Mouse (Mus musculus) intestine, embryonic 15.5 days (tissue): Measurements from ENCODE around the gene Zfp605. TPM values are rescaled to one million over a fixed set of nuclear protein-coding genes. Genes with fewer than 3 reads are reported as not detected.

Source experiments
- ATAC-seq: fragments of 200-750 bp; cut with Nextera tagmentation; 2 replicates; pipeline ENCODE4 v1.8.0; 2017; ENCODE audit warnings: moderate TSS enrichment, moderate library complexity
- H3K27ac ChIP-seq: fragments of 300-500 bp; sonication (generic); 2 replicates; pipeline ENCODE4 v1.5.1; 2015; ENCODE audit warnings: mild to moderate bottlenecking, inconsistent platforms
- H3K27me3 ChIP-seq: fragments of 300-500 bp; sonication (generic); replicated peaks from 2 replicates; pipeline ENCODE4 v1.6.1; 2015; ENCODE audit warnings: inconsistent platforms
- H3K36me3 ChIP-seq: fragments of 300-500 bp; sonication (generic); 2 replicates; pipeline ENCODE4 v1.6.1; 2015; ENCODE audit warnings: inconsistent platforms
- H3K4me1 ChIP-seq: fragments of 300-500 bp; sonication (generic); replicated peaks from 2 replicates; pipeline ENCODE4 v1.6.1; 2015; ENCODE audit warnings: inconsistent platforms
- H3K4me2 ChIP-seq: fragments of 300-500 bp; sonication (generic); replicated peaks from 2 replicates; pipeline ENCODE4 v1.6.1; 2015; ENCODE audit warnings: mild to moderate bottlenecking, inconsistent platforms
- H3K4me3 ChIP-seq: fragments of 300-500 bp; sonication (generic); replicated peaks from 2 replicates; pipeline ENCODE4 v1.5.1; 2015; ENCODE audit warnings: inconsistent platforms
- H3K9ac ChIP-seq: fragments of 300-500 bp; sonication (generic); 2 replicates; pipeline ENCODE4 v1.6.1; 2015; ENCODE audit warnings: inconsistent platforms
- H3K9me3 ChIP-seq: fragments of 300-500 bp; sonication (generic); 2 replicates; pipeline ENCODE4 v1.6.1; 2016; ENCODE audit warnings: inconsistent platforms
- WGBS: fragments of 180-500 bp; shearing (Covaris S2); methylation state at CpG from one replicate; pipeline ENCODE4 v1.1.7; 2015; 5-methylcytosine and 5-hydroxymethylcytosine counted together
- polyA plus RNA-seq: library from polyadenylated mRNA; unstranded; fragments of >200 nt; fragmentation: Nextera tagmentation; extraction: Ambion mirVana; gene quantifications from 2 replicates; pipeline ENCODE4 v1.2.1, GENCODE M21; 2015

Gene Zfp605
- polyA plus RNA-seq, 1 experiment from 2014 or later = 3.9 TPM

DNA sequence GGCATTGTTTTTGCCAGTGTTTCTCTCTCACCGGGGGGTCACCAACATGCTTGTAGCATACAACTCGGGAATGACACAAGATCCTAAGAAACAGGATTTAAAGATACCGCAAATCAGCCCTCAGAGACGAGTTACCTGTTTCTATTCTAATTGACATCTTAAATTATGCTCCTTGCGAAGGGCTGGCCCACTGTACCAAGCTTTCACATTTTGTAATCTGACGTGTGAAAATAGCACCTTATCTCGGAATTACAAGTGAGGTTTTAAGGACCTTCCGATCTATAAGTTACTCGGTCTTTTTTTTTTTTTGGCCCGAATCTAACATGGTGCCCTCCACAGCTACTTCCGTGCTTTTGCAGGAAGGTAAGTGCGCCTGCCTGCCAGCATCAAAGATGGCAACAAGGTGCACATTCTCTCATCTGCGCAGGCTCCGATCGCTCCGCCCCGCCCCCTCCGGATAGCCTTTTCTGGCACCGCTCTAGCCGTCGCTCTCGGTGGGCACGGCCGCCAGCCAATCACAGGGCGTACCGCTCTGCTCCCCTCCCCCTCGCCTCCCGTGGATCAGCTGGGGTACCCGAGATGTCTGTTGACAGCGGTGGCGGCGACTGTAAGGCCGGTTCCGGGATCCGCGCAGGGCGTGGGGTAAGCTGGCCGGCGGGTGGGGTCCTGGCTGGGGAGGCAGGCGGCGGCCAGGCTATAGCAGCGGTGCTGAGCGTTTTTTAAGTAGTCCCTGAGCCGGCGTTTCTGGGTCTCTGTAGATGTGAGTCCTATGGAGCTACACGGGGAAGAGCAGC, 25.6 kb downstream of the Zfp605 start, which contains the start of gene Chfr:
Chfr (plus strand) TSS at position 550 of the 794 bp plus-strand sequence.
- no peaks in the 10 kb centered on the region for H3K4me1 ChIP-seq
- H3K36me3 ChIP-seq = no peaks in the 10 kb centered on the region
- WGBS = 4% methylated on average over 46 of the region's 46 CpGs
- H3K27ac ChIP-seq = peak within 1 kb of the TSS; percentile 70
- H3K9me3 ChIP-seq = no peaks in the 10 kb centered on the region
- H3K4me2 ChIP-seq = peak within 1 kb of the TSS; percentile 76
- peak; percentile 100 for ATAC-seq
- H3K4me3 ChIP-seq = peak within 1 kb of the TSS; percentile 87
- H3K9ac ChIP-seq = peak within 1 kb of the TSS; percentile 75
- no peaks in the 10 kb centered on the region for H3K27me3 ChIP-seq

DNA sequence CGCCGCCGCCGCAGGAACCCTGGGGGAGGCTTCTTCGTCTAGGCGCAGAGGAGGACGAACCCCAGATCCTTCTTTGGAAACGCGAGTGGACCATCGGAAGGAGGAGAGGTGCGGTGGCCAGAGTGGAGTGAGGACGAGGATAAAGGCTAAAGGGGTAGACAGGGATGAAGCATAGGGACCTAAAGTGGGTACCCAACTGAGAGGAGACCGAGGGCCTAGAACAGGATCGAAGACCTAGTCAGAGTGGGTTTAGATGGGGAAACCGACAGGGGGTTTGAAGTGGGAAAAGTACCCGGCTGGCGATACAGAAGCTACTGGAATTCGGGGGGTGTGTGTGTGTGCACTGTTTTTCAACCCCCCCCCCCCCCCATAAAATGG, 26.2 kb downstream of the Zfp605 start:
- peak; percentile 59 for ATAC-seq
- H3K4me2 ChIP-seq = peak overlapping the region; percentile 76
- H3K36me3 ChIP-seq = no peaks in the 10 kb centered on the region
- no peaks in the 10 kb centered on the region for H3K9me3 ChIP-seq
- H3K4me3 ChIP-seq = peak overlapping the region; percentile 87
- no peaks in the 10 kb centered on the region for H3K27me3 ChIP-seq
- peak overlapping the region; percentile 75 for H3K9ac ChIP-seq
- 5% methylated on average over 18 of the region's 18 CpGs for WGBS
- peak overlapping the region; percentile 70 for H3K27ac ChIP-seq
- no peaks in the 10 kb centered on the region for H3K4me1 ChIP-seq

DNA sequence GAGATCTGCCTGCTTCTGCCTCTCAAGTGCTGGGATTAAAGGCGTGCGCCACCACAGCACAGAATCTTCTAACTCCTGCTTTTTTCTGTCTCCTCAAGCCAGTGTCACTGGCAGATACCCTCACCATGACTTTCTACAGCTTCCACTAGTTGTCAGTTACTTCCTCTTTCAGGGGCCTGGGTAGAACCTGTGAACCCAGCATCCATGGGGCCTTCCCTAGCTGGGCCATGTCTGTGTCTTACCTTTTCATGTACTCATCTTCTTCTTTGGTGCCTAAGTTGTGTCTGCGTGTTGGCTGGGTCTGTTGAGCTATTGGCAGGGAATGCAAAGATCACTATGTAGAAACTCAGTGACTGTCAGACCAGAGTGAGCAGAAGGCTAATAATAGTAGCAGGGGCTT, 27.9 kb downstream of the Zfp605 start:
- no peak for ATAC-seq
- no peaks in the 10 kb centered on the region for H3K4me1 ChIP-seq

DNA sequence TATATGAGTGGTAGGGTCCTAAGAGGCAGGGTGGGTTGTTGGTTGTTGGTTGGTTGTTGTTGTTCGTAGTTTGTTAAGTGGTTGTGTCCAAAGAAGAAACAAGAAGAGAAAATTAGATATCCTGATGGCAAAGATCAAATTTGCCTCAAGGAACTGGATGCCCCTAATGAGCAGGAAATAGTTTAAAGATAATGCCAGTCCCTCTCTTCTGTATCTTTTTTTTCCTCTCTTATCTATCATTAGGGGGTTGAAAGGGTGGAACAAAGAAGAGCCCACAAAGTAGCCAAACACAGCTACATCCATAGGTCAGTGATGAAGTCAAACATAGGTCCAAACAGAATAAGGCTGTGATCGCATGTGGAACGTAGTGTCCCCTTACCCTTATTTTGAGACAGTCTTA, 29.4 kb downstream of the Zfp605 start:
- Histone ChIP-seq H3K36me3 (peaks cover 1% of the 10 kb centered on the region), H3K4me2 (no peak overlapping the region), H3K27me3 (no peaks in the 10 kb centered on the region), H3K27ac (no peak overlapping the region), H3K4me3 (no peak overlapping the region), H3K4me1 (no peaks in the 10 kb centered on the region), H3K9me3 (no peaks in the 10 kb centered on the region), H3K9ac (no peak overlapping the region)
- ATAC-seq = no peak
- 90% methylated on average over 3 of the region's 3 CpGs for WGBS

More for the DNA sequence above, 27.9 kb downstream of the Zfp605 start:
- Histone ChIP-seq H3K9ac (no peak overlapping the region), H3K27me3 (no peaks in the 10 kb centered on the region), H3K4me2 (no peak overlapping the region), H3K36me3 (no peaks in the 10 kb centered on the region), H3K9me3 (no peaks in the 10 kb centered on the region), H3K27ac (no peak overlapping the region), H3K4me3 (no peak overlapping the region)
- 98% methylated on average over 3 of the region's 3 CpGs for WGBS

DNA sequence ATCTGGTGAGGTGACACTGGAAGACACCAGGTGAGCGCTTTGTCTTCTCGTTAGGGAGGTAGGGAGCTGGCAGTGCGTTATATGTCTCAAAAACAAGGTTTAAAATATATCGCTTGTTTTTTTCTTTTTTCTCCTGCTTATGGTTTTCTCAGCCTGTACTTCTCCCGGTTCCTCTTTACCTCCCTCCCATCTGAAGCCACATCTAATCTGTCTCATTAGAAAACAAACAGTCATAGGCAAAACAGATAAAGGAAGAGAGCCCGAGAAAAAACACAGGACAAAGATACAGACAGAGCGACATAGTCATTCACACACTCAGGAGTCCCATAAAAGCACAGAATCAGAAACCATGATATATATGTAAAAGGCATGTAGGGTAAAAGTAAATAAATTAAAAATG, 30.5 kb downstream of the Zfp605 start:
- Histone ChIP-seq H3K27ac (no peak overlapping the region), H3K9ac (no peak overlapping the region), H3K4me1 (no peaks in the 10 kb centered on the region), H3K4me3 (no peak overlapping the region), H3K4me2 (no peak overlapping the region), H3K27me3 (no peaks in the 10 kb centered on the region), H3K36me3 (peaks cover 3% of the 10 kb centered on the region), H3K9me3 (no peaks in the 10 kb centered on the region)
- WGBS = 91% methylated on average over 7 of the region's 7 CpGs
- ATAC-seq = no peak

DNA sequence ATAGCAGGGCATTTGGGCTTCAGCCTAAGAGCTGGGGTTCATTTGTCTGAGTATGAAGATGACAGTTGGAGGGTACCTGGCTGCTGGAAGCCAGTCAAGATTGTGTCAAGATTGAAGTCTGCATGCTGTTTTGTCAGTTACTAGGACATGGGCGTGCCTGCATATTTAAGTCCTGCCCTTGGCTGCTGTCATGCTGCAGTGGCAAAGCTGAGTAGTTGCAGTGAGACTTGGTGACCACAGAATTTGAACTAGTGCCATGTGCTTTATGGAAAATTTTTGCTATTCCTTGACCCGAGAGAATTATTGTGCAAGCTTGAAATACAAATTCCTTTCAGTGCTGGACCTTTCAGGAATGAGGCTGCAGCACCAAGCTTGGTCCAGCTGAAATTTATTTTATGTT, 32.4 kb downstream of the Zfp605 start:
- H3K36me3 ChIP-seq = peaks cover 9% of the 10 kb centered on the region
- H3K27ac ChIP-seq = no peak overlapping the region
- no peak overlapping the region for H3K9ac ChIP-seq
- H3K4me1 ChIP-seq = no peaks in the 10 kb centered on the region
- no peaks in the 10 kb centered on the region for H3K27me3 ChIP-seq
- 91% methylated on average over 2 of the region's 2 CpGs for WGBS
- ATAC-seq = no peak
- H3K4me2 ChIP-seq = no peak overlapping the region
- H3K9me3 ChIP-seq = no peaks in the 10 kb centered on the region
- no peak overlapping the region for H3K4me3 ChIP-seq

DNA sequence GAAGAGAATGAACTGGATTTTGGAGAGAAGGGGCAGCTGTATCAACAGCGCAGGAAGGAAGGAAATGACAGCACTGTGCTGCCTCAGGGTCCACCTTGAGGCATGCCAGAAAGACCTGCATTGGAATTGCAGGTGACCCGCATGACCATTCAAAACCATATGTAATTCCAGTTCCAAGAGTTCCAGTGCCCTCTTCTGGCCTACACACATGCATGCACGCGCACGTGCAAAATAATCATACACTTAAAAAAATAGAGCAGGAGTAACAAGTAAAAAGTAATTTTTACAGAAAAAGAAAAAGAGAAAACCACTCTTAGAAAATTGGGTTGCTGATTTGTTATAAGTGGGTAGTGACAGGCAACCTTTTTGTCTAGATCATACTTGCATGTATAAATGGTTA, 33.1 kb downstream of the Zfp605 start:
- H3K9ac ChIP-seq = no peak overlapping the region
- no peaks in the 10 kb centered on the region for H3K27me3 ChIP-seq
- H3K36me3 ChIP-seq = peaks cover 9% of the 10 kb centered on the region
- 83% methylated on average over 5 of the region's 5 CpGs for WGBS
- H3K4me1 ChIP-seq = no peaks in the 10 kb centered on the region
- no peak overlapping the region for H3K4me2 ChIP-seq
- H3K27ac ChIP-seq = no peak overlapping the region
- no peak overlapping the region for H3K4me3 ChIP-seq
- H3K9me3 ChIP-seq = no peaks in the 10 kb centered on the region
- ATAC-seq = no peak

DNA sequence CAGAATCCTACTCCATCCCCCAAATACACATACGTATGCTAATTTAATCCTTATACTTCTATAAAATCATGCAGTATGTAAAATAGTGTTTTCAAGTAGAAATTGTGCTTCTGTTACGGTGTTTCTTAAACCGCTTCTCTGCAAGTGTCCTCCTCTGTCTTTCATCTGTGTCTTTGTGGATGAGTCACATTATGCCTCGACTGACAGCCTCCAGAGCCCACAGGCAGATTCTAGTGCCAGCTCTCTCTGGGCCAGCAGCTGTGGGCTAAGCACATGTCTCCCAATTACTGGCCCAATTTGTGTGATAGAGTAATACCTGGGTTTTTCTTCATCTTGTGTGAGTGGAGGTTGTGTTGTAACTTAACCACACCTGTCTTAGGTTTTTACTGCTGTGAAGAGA, 59.5 kb downstream of the Zfp605 start:
- no peak overlapping the region for H3K9ac ChIP-seq
- H3K27ac ChIP-seq = no peak overlapping the region
- H3K4me2 ChIP-seq = no peak overlapping the region
- H3K36me3 ChIP-seq = 0 out of 2 replicates have a peak, but pooled peaks cover 2% of the 10 kb centered on the region
- H3K4me3 ChIP-seq = no peak overlapping the region
- H3K4me1 ChIP-seq = no peaks in the 10 kb centered on the region
- H3K9me3 ChIP-seq = no peaks in the 10 kb centered on the region
- 97% methylated on average over 4 of the region's 4 CpGs for WGBS
- ATAC-seq = no peak
- no peaks in the 10 kb centered on the region for H3K27me3 ChIP-seq

DNA sequence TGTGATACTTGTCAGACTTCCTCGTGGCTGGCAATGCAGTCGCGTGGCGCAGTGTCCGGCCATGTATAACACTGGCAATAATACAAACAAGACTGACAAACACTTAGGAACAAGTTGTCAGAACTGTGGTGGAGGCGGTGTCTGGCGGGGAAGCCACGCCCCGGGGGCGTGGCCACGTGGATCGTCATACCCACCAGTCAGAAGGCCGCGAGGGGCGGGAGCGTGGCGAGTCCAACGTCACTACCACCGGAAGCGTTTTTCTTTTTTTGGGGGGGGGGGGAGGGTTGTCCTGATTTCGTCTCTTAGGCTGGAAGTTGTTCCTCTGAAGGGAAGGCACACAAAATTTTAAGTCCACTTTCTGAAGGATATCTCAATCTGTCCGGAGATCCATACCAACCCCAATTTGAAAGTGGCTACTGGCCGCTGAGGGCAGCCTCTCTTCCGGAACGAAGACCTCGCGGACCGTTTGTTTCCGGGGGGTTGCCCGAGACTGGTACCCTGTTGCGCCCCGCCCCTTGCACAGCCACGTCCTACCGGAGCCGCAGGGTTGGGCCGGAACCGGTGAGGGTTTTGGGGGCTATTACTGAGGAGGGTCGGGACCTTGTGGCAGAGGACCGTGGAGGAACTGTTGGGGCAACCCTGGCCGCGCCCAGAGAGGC, 66.6 kb downstream of the Zfp605 start, which contains the start of gene Golga3:
Golga3 (plus strand) TSS at position 340 of the 659 bp plus-strand sequence.
- Histone ChIP-seq H3K27ac (peak within 1 kb of the TSS; percentile 70), H3K36me3 (no peaks in the 10 kb centered on the region), H3K27me3 (no peaks in the 10 kb centered on the region), H3K9ac (peak within 1 kb of the TSS; percentile 89), H3K4me3 (peak within 1 kb of the TSS; percentile 92), H3K4me2 (peak within 1 kb of the TSS; percentile 70), H3K4me1 (peaks cover 4% of the 10 kb centered on the region; the same call in 1 of the 2 replicates), H3K9me3 (no peaks in the 10 kb centered on the region)
- ATAC-seq = peak; percentile 99
- WGBS = 1% methylated on average over 41 of the region's 41 CpGs

DNA sequence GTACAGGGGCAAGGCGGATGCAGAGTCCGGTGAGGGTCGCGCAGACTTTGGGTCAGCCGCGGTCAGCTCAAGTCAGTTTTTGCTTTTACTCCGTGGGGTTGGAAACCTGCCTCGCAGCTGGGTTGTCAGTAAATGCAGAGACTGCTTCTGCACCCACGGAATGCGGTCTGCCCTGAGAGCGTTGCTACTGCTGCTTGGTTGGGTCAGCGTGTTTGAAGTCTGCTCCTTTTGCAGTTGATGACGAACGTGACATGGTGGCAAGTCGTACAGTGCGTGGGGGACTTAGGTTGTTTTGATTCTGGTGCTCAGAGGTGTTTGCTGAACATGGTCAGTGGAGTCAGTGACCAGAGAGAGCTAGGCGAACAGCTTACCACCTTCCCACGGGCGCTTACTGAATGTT, 67.1 kb downstream of the Zfp605 start:
- ATAC-seq = peak; percentile 37
- 1% methylated on average over 19 of the region's 19 CpGs for WGBS
- peak overlapping the region; percentile 70 for H3K27ac ChIP-seq
- no peaks in the 10 kb centered on the region for H3K27me3 ChIP-seq
- peak overlapping the region; percentile 89 for H3K9ac ChIP-seq
- H3K4me3 ChIP-seq = peak overlapping the region; percentile 92
- H3K36me3 ChIP-seq = no peaks in the 10 kb centered on the region
- peaks cover 4% of the 10 kb centered on the region; the same call in 1 of the 2 replicates for H3K4me1 ChIP-seq
- H3K4me2 ChIP-seq = peak overlapping the region; percentile 70
- H3K9me3 ChIP-seq = no peaks in the 10 kb centered on the region

DNA sequence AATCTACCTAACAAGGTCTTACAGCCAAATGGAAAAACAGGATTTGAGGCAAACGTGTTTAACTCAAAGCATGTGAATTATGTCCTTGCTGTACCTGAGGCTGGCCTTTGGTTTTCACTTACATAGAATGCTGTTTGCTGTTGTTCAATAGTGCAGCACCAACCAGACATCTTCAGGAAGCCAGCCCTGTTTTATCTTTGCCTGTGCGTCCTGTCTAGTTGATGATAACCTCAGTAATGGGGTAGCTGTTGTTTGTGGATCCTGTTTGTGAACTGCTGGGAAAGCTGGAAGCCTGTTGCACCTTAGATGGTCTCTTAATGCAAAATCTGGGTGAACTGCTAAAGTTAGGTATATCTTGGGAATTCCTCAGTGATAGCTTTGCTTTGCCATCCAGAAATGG, 68.7 kb downstream of the Zfp605 start:
- Histone ChIP-seq H3K9ac (no peak overlapping the region), H3K27ac (no peak overlapping the region), H3K4me1 (peaks cover 4% of the 10 kb centered on the region; the same call in 1 of the 2 replicates), H3K36me3 (no peaks in the 10 kb centered on the region), H3K9me3 (no peaks in the 10 kb centered on the region), H3K4me3 (no peak overlapping the region), H3K27me3 (no peaks in the 10 kb centered on the region), H3K4me2 (no peak overlapping the region)
- WGBS = 86% methylated on average over 2 of the region's 2 CpGs
- ATAC-seq = no peak
